Mouse (Mus musculus): ENCODE measurements around the gene Zfp768. TPM values are rescaled to one million over a fixed set of nuclear protein-coding genes. Genes with fewer than 3 reads are reported as not detected.
"Not testable (repeated sequence)": the region's sequence is repeated elsewhere in the genome, so short reads cannot be mapped to it uniquely, and the experiment has no call there.

The Zfp768 gene
- polyA plus RNA-seq, 1 experiment from 2014 or later, result 19.1 TPM

- peak within 1 kb of the TSS; percentile 78 for H3K4me3 ChIP-seq
- H3K27ac ChIP-seq (ENCODE audit: poor library complexity, severe bottlenecking), result peak within 1 kb of the TSS; percentile 32; the same call in 1 of the 2 replicates
Observed at GRCm38 (mm10) chr7:127375271-127376245, 30.2 kb upstream of the Zfp768 start, which contains the start of gene Zfp747. Gene Zfp747, minus strand, starts transcription at chr7:127376050.

GRCm38 (mm10) chr7:127371870-127372269, 26.5 kb upstream of the Zfp768 start:
- 81% methylated on average over 3 of the region's 3 CpGs for WGBS
- H3K9me3 ChIP-seq (replicated peaks); H3K4me2 ChIP-seq; H3K27ac ChIP-seq (ENCODE audit: poor library complexity, severe bottlenecking); H3K9ac ChIP-seq; ATAC-seq (ENCODE audit: insufficient number of reproducible peaks, low FRiP score); H3K4me1 ChIP-seq (replicated peaks); H3K27me3 ChIP-seq (replicated peaks); H3K4me3 ChIP-seq: not testable (repeated sequence)
- peaks cover 15% of the 10 kb centered on the region for H3K36me3 ChIP-seq

More at GRCm38 (mm10) chr7:127375271-127376245, 30.2 kb upstream of the Zfp768 start, which contains the start of gene Zfp747:
- WGBS, result 3% methylated on average over 49 of the region's 49 CpGs
- peak within 1 kb of the TSS; percentile 88 for H3K9ac ChIP-seq
- ATAC-seq (ENCODE audit: insufficient number of reproducible peaks, low FRiP score), result peak; percentile 94
- H3K27me3 ChIP-seq (replicated peaks); H3K9me3 ChIP-seq (replicated peaks); H3K4me1 ChIP-seq (replicated peaks): not testable (repeated sequence)
- peak within 1 kb of the TSS; percentile 91 for H3K4me2 ChIP-seq
- peaks cover 15% of the 10 kb centered on the region for H3K36me3 ChIP-seq

- peaks cover 5% of the 10 kb centered on the region; the same call in 1 of the 2 replicates for H3K9me3 ChIP-seq (replicated peaks)
- no peak overlapping the region for H3K27ac ChIP-seq (ENCODE audit: poor library complexity, severe bottlenecking)
- ATAC-seq (ENCODE audit: insufficient number of reproducible peaks, low FRiP score), result no peak
- no peak overlapping the region for H3K4me3 ChIP-seq
- no peak overlapping the region for H3K9ac ChIP-seq
- 63% methylated on average over 2 of the region's 2 CpGs for WGBS
- peaks cover 15% of the 10 kb centered on the region for H3K36me3 ChIP-seq
- no peak overlapping the region for H3K4me2 ChIP-seq
- H3K4me1 ChIP-seq (replicated peaks), result peaks cover 3% of the 10 kb centered on the region; the same call in 1 of the 2 replicates
- H3K27me3 ChIP-seq (replicated peaks), result no peaks in the 10 kb centered on the region
Observed at GRCm38 (mm10) chr7:127371213-127371612, 25.8 kb upstream of the Zfp768 start.

DNA sequence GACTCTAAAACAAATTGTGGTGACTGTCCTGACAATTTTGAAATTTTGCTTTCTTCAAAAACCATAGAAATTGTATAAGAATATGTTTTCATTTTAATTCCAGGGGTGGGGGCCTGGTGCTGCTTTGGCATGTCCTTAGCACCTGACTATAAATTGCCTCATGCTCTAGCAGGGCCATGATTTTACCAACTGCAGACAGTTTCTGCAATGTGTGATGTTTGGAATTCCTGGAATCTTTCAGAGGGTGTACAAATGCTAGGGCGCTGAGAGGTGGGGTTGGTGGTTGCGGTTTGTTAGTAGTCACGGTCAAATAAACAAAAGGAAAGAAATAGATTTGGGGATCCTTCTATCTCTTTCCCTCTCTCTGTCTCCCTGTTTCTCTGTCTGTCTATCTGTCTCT, 20.9 kb upstream of the Zfp768 start:
- ATAC-seq (ENCODE audit: insufficient number of reproducible peaks, low FRiP score), result no peak
- H3K27me3 ChIP-seq (replicated peaks), result peaks cover 9% of the 10 kb centered on the region
- H3K27ac ChIP-seq (ENCODE audit: poor library complexity, severe bottlenecking), result no peak overlapping the region
- WGBS, result 58% methylated on average over 3 of the region's 3 CpGs
- no peak overlapping the region for H3K9ac ChIP-seq
- no peak overlapping the region for H3K4me2 ChIP-seq
- H3K36me3 ChIP-seq, result no peaks in the 10 kb centered on the region
- no peak overlapping the region for H3K4me3 ChIP-seq
- H3K4me1 ChIP-seq (replicated peaks), result 0 out of 2 replicates have a peak, but pooled peaks cover 5% of the 10 kb centered on the region
- H3K9me3 ChIP-seq (replicated peaks), result 0 out of 2 replicates have a peak, but pooled peaks cover 5% of the 10 kb centered on the region

GRCm38 (mm10) chr7:127364166-127364565, 18.8 kb upstream of the Zfp768 start:
- Histone ChIP-seq H3K9ac (peak overlapping the region; percentile 65; the same call in 1 of the 2 replicates), H3K9me3 (replicated peaks) (0 out of 2 replicates have a peak, but pooled peaks cover 5% of the 10 kb centered on the region), H3K27me3 (replicated peaks) (peaks cover 27% of the 10 kb centered on the region), H3K4me3 (peak overlapping the region; percentile 46), H3K27ac (ENCODE audit: poor library complexity, severe bottlenecking) (no peak overlapping the region), H3K36me3 (no peaks in the 10 kb centered on the region), H3K4me1 (replicated peaks) (0 out of 2 replicates have a peak, but pooled peaks cover 5% of the 10 kb centered on the region), H3K4me2 (peak overlapping the region; percentile 81)
- WGBS, result 53% methylated on average over 4 of the region's 4 CpGs
- ATAC-seq (ENCODE audit: insufficient number of reproducible peaks, low FRiP score), result no peak

DNA sequence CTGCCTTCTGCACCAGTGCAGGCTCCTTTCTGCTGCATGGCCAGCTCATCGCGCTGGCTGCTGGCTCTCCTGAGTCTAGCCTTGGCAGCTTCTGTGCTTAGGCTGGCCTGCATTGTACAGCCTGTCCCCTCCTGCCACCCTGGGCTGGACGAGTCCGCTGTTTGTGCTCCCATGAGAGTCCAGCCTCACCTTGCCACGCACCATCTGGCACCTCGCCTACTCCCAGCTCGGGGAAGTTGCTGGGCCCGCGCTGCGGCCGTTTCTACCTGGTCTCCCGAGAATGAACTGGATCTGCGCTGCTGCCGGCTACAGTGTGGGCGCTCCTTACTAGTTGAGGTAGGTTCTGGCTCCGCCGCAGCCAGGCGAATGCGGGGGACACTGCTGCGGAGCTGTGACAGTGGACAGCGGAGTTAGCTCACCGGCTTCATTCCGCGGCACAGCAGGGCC, 18.1 kb upstream of the Zfp768 start:
- peak overlapping the region; percentile 46 for H3K4me3 ChIP-seq
- H3K9me3 ChIP-seq (replicated peaks), result 0 out of 2 replicates have a peak, but pooled peaks cover 5% of the 10 kb centered on the region
- no peak overlapping the region for H3K27ac ChIP-seq (ENCODE audit: poor library complexity, severe bottlenecking)
- H3K4me1 ChIP-seq (replicated peaks), result 0 out of 2 replicates have a peak, but pooled peaks cover 5% of the 10 kb centered on the region
- H3K27me3 ChIP-seq (replicated peaks), result peaks cover 27% of the 10 kb centered on the region
- ATAC-seq (ENCODE audit: insufficient number of reproducible peaks, low FRiP score), result no peak; the same call in 1 of the 2 replicates
- no peaks in the 10 kb centered on the region for H3K36me3 ChIP-seq
- peak overlapping the region; percentile 65 for H3K9ac ChIP-seq
- peak overlapping the region; percentile 81 for H3K4me2 ChIP-seq
- 2% methylated on average over 24 of the region's 24 CpGs for WGBS

DNA sequence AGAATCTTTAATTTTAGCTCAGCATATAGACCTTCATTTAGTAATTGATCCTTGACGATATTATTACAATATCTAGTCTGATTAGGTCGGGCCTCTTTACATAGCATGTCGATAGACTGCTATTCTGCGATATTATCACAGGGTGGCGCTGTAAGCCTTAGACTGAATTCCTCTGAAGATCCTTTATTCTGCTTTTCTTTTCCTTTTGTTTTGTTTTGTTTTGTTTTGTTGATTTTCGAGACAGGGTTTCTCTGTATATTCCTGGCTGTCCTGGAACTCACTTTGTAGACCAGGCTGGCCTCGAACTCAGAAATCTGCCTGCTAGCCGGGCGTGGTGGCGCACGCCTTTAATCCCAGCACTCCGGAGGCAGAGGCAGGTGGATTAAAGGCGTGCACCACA, 17.0 kb upstream of the Zfp768 start:
- H3K27ac ChIP-seq (ENCODE audit: poor library complexity, severe bottlenecking); H3K4me1 ChIP-seq (replicated peaks); H3K36me3 ChIP-seq; ATAC-seq (ENCODE audit: insufficient number of reproducible peaks, low FRiP score); H3K9ac ChIP-seq; H3K9me3 ChIP-seq (replicated peaks): not testable (repeated sequence)
- Histone ChIP-seq H3K27me3 (replicated peaks) (peaks cover 27% of the 10 kb centered on the region), H3K4me3 (peak overlapping the region; percentile 32; the same call in 1 of the 2 replicates), H3K4me2 (peak overlapping the region; percentile 56)
- 24% methylated on average over 13 of the region's 13 CpGs for WGBS

DNA sequence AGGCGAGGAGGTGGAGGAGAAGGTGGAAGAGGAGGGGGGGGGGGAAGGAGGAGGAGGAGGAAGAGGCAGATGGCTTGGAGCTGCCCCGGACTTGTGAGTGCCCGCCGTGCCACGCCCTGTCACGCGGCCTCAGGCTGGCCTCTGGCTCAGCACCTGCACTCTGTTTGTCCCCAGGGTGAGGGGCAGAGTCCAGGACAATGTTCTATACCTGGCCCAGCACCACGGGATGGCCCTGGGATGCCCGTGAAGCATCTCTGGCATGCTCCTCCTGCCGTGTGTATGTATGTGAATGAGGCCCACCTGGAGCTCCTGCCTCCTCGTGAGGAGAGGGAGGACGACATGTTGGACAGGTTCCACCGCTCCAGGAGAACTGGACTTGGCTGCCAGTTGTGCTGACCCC, 16.1 kb upstream of the Zfp768 start:
- Histone ChIP-seq H3K9ac (no peak overlapping the region), H3K27me3 (replicated peaks) (peaks cover 31% of the 10 kb centered on the region), H3K27ac (ENCODE audit: poor library complexity, severe bottlenecking) (no peak overlapping the region), H3K4me2 (no peak overlapping the region), H3K4me1 (replicated peaks) (0 out of 2 replicates have a peak, but pooled peaks cover 5% of the 10 kb centered on the region), H3K9me3 (replicated peaks) (no peaks in the 10 kb centered on the region), H3K36me3 (no peaks in the 10 kb centered on the region), H3K4me3 (no peak overlapping the region)
- ATAC-seq (ENCODE audit: insufficient number of reproducible peaks, low FRiP score), result no peak
- 46% methylated on average over 10 of the region's 13 CpGs for WGBS

GRCm38 (mm10) chr7:127360265-127360664, 14.9 kb upstream of the Zfp768 start:
- 64% methylated on average over 4 of the region's 4 CpGs for WGBS
- H3K9ac ChIP-seq, result no peak overlapping the region
- no peak for ATAC-seq (ENCODE audit: insufficient number of reproducible peaks, low FRiP score)

GRCm38 (mm10) chr7:127358472-127358871, 13.1 kb upstream of the Zfp768 start:
- no peak for ATAC-seq (ENCODE audit: insufficient number of reproducible peaks, low FRiP score)
- Histone ChIP-seq H3K27ac (ENCODE audit: poor library complexity, severe bottlenecking) (no peak overlapping the region), H3K4me2 (no peak overlapping the region), H3K9me3 (replicated peaks) (no peaks in the 10 kb centered on the region), H3K27me3 (replicated peaks) (peaks cover 27% of the 10 kb centered on the region), H3K4me1 (replicated peaks) (no peaks in the 10 kb centered on the region), H3K9ac (no peak overlapping the region), H3K4me3 (no peak overlapping the region), H3K36me3 (no peaks in the 10 kb centered on the region)
- WGBS, result 58% methylated on average over 4 of the region's 4 CpGs

More at GRCm38 (mm10) chr7:127360265-127360664, 14.9 kb upstream of the Zfp768 start:
- no peaks in the 10 kb centered on the region for H3K9me3 ChIP-seq (replicated peaks)
- H3K4me1 ChIP-seq (replicated peaks), result 0 out of 2 replicates have a peak, but pooled peaks cover 5% of the 10 kb centered on the region
- no peak overlapping the region for H3K4me2 ChIP-seq
- H3K27ac ChIP-seq (ENCODE audit: poor library complexity, severe bottlenecking), result no peak overlapping the region
- no peaks in the 10 kb centered on the region for H3K36me3 ChIP-seq
- peaks cover 31% of the 10 kb centered on the region for H3K27me3 ChIP-seq (replicated peaks)
- no peak overlapping the region for H3K4me3 ChIP-seq

DNA sequence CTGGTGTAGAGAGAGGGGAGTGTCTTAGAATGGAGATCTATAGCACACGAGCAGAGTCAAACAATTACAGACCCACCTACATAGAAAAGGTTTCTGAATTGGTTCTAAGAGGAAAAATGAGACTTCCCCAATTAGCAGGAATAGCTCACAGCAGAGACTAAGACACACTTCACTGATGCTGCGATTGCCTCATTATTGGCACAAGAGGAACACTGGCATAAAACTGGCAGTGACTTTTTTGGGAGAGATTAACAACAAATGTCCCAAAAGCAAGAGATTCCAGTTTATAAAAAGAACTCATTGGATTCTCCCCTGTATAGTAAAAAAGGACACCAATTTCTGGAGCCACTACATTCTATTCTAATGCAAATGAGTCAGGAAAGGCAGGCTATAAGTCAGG, 12.5 kb upstream of the Zfp768 start:
- no peak for ATAC-seq (ENCODE audit: insufficient number of reproducible peaks, low FRiP score)
- no peak overlapping the region for H3K9ac ChIP-seq
- no peaks in the 10 kb centered on the region for H3K36me3 ChIP-seq
- WGBS, result 63% methylated on average over 2 of the region's 2 CpGs
- no peak overlapping the region for H3K4me3 ChIP-seq
- H3K4me2 ChIP-seq, result no peak overlapping the region
- H3K9me3 ChIP-seq (replicated peaks), result no peaks in the 10 kb centered on the region
- H3K4me1 ChIP-seq (replicated peaks), result no peaks in the 10 kb centered on the region
- no peak overlapping the region for H3K27ac ChIP-seq (ENCODE audit: poor library complexity, severe bottlenecking)
- peaks cover 27% of the 10 kb centered on the region for H3K27me3 ChIP-seq (replicated peaks)

Data from heart, embryonic 12.5 days (tissue).